Mouse (Mus musculus): ENCODE measurements at regions not wholly inside any gene's neighbourhood (a gene's known extent, or its start where the extent isn't known, plus 50 kb on each side); places are given as distances from the start of the nearest gene placed in this dataset.
"Not testable (repeated sequence)": the region's sequence is repeated elsewhere in the genome, so short reads cannot be mapped to it uniquely, and the experiment has no call there.

DNA sequence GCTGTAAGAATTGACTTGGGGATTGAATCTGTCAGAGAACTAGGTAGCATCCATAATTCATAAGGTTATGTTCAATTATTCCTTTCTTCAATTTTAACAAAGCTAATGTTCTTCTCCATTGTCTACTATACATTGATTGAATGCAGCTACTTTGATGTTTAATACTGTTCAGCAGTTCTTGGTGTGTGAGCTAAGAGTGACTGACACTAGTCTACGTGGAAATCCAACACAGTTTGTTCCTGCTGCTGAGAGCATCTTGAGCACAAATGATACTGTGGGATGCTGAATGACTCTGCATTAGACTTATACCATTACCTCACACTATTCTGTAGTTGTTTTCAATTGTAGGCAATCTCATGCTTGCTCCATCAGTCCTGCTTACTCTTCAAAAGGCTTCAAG, 249.4 kb upstream of the Akr1e1 start:
- DNase-seq (ENCODE audit: low spot score), result no peak

DNA sequence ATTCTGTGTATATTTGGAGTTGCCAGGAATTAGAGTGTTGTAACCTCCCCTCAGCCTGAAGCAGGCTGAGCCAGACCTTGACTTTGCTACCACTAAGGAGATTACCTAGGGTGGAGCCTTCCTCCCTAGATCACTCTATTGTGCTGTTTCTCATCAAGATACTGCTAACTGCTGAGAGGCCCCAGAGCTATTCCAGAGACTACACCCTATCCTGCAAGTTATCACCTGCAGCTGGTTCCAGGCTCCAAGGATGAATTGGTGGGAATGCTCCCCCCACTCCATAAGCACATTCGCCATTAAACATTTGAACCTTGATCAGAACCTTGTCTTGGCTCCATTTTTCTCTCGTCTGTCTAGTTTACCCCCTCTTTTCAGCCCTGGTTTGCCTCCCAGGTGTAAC, 230.5 kb upstream of the Akr1e1 start:
- DNase-seq (ENCODE audit: low spot score), result not testable (repeated sequence)

DNA sequence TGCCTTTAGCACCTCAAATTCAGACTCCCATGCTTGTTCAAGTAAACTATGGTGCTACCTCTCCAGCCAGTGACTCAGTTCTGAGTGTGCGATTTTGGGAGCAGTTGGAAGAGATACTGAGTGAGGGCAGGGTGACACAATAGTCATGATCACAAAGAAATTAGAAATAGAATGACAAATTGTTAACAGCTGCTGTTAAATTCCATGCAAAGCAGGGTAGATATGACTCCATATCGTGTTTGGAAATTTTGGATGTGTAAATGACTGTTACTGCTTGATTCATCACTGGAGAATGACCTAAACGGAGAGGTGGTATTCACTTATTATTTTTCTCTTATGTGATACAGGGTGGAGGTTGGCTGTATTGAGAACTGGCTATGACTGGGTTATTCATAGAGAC, 217.8 kb upstream of the Akr1e1 start:
- DNase-seq (ENCODE audit: low spot score), result no peak

DNA sequence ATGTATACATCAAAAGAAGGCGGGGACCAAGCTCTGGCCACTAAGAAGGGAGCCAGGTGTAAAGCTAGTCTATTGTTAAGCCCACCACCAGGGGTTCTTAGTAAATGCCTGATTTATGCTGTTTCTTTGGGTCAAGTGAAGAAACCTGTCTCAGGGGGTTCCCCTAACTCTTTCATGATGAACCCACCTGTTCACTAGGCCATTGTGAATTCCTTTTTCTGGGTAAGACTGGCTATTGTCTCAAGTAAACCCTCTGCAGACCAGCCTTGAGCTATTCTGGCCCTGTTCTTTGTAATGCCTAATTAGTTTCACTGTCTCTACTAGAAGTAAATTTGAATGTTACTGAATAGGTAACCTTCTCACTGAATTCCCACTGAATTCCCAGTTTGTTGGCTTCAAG, 216.8 kb upstream of the Akr1e1 start:
- DNase-seq (ENCODE audit: low spot score), result not testable (repeated sequence)

DNA sequence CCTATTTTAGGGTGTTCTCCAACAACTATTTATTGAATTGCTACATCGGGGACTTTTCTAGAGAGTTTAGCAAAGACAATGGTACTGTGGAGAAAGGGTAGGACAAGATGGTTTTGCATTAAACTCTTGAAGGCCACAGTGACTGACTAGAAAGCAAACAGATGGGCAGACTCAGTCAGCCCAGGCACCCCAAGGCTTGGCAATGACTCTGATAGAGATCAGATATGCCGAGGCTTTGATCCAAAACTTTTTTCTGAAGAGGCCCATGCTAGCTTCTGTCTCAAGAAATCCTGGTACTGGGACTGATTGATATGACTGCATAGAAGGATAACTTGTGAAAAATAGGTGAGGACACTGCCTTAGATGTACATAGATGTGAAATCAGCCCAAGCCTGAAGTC, 197.9 kb upstream of the Akr1e1 start:
- DNase-seq (ENCODE audit: low spot score), result no peak

DNA sequence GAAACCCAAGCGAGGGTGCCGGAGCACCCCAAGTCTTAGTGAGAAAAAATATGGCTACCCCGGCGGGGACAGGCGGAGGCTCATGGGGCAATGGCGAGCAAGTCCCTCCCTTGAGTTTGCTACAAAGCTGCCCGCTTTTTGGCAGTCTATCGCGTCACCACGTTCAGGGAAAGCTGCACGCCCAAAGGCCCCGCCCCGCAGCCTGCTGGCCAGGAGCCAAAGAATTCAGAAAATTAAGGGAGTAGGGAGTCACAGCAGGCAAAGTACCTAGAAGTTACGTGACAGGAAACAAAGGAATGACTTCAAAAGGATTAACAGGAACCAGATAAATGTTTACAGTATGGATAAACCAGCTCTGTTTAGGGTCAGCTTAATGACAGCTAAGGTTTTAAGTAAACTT, 191.7 kb upstream of the Akr1e1 start:
- no peak for DNase-seq (ENCODE audit: low spot score)

DNA sequence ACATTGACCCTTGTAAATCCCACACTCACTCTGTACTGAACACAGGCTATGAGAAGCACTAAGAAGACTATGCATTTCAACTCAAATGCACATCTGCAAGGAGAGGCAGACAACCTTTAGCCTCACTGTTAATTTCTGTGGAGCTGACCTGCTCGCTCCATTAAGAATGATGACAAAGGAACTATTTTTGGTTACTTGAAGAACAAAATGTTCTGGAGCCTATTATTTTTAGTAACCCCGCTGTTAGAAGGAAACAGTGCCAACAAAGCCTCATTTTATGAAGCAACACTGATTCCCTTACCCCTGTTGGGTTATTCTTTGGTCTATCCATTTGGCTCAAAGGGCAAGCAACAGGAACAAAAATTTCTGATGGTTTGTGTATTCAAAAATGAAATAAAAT, 182.2 kb upstream of the Akr1e1 start:
- DNase-seq (ENCODE audit: low spot score), result peak; percentile 28

DNA sequence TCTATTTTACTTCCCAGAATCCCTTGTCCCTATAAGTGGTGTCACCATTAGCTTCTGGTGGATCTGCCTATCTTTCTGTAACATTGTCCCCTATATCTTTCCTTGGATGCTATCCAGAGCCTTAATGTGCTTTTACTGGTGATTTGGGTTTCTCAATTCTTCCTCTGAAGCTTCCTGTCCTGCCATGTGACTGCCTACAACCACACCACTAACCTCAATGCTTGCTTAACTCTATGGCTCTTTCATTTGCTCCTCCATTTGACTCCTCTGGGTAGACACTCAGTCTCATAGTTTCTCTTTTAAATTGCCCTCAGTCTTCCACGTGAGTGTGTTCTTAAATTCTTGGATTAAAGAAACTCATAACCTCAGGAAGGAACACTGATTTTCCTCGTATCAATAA, 181.4 kb upstream of the Akr1e1 start:
- DNase-seq (ENCODE audit: low spot score), result no peak

DNA sequence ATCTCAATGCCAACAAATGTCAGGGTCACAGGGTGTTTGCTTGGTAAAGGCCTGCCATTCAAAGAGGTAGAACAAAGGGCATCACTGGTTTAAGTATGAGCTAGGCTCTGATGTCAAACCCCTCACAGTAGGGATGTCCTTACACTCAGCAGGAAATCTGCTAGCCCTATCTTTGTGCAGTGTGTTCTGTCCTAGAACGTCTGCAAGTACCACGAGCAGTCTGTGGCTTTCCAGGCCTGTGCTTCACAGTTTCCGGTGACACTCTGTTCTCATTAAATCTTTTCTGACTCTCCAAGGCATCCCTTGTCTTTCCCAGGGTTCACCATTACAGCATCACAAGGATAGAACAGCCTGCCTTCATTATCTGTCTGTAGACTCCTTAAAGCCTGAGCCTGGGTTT, 174.3 kb upstream of the Akr1e1 start:
- no peak for DNase-seq (ENCODE audit: low spot score)

DNA sequence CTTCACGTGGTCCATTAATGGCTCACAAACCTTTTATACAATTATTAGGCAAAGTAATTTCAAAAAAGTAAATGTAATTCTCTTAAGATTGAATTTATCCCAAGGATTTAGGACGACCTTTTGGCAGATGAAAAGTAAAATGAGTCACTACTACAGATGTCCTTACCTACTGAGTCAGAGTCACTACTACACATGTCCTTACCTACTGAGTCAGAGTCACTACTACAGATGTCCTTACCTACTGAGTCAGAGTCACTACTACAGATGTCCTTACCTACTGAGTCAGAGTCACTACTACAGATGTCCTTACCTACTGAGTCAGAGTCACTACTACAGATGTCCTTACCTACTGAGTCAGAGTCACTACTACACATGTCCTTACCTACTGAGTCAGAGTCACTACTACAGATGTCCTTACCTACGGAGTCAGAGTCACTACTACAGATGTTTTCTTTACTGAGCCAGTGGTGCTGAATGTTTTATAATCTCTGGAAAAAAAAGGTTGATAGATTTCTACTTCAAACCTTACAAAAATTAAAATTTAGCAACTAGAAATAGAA, 169.4 kb upstream of the Akr1e1 start:
- not testable (repeated sequence) for DNase-seq (ENCODE audit: low spot score)

DNA sequence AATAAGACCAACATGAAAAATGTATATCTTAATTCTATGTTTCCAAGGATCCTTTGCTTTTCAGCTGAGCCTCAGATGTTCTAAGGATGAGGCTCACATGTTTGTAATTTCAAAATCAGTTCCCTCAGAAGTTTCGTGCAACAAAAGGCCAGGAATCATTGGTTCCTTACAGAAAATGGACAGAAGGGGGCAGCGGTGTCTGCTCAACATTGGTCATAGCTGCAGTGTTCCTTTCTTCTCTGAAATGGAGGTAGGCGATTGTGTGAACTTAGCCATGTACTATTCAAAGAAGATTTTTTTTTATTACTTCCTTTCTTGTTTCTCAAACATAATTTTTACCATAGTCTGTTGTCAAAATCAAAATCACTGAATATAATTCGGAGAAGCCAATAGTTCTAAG, 167.9 kb upstream of the Akr1e1 start:
- DNase-seq (ENCODE audit: low spot score), result peak; percentile 64

DNA sequence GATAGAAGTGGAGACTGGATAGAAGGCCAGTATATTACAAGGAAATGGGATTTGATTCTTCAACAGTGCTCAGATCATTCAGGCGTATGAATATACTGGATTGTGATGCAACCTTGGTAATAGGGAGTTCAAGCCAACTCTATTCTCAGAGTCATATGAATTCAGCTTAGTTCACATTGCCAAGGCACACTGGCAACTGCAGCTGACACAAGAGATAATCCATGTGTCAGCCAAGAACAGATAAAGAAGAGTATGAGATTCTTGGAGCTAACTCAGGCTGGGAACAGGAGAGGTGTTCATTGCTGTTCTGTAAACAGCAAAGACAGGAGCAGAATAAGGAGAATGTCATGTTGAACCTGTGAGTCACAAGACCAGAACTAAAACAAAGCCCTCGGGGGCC, 163.3 kb upstream of the Akr1e1 start:
- DNase-seq (ENCODE audit: low spot score), result peak; percentile 78

DNA sequence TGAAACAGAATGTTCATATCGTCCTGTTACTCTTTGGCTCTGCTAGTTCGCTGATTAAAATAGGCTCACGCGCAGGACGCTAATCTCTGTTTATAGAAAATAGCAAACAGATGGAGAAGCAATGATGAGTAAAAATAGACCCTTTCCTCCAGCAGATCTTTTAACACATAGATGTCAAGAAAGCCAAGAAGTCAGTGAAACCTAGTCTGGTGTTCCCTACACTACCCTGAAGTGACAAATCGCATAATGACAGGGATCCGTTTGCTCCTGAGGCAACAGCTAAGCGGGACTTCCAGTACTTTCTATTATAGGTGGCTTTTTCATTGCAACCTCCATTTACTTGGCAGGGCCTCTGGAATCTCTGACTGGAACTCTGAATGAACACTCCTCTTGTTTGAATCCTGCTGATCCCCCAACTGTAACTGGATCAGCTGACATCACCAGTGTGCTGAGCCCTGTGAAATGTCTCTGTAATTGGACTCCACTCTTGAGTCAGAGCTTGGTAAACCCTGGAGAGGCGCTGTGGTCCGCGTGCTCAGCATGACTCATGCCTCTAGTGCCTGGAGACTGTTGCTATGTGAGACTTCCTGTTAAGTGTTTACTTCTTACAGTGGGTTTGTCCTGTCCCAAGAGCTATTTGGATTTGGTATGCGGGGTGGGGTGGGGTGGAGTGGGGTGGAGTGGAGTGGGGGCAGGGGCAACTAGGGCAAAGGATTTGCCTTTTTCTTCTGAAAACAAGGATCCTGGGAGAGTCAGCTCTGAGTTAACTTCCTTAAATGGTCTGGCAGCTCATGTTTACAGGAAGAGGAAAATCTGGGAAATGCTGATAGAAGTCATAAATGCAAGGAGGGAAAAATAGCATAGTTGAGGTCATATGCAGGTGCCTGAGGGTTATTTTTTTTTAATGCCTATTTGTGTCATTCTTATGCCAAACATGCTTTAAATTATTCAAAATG, 162.4 kb upstream of the Akr1e1 start:
- peak; percentile 95 for DNase-seq (ENCODE audit: low spot score)

DNA sequence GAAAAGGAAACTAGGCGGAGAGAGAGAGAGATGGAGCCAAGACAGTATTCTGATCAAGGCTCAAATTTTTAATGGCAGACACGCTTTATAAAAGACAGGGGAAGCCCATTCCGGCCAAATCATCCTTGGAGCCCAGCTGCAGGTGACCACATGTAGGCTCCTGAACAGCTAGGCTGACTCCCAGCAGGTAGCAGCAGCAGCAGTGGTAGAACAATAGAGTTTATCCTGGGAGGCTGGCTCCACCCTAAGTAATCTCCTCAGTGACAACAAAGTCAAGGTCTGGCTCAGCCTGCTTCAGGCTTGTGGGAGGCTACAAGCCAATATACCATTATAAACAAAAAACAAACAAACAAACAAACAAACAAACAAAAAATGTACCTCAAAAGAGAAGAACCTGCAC, 151.0 kb upstream of the Akr1e1 start:
- DNase-seq (ENCODE audit: low spot score), result no peak

DNA sequence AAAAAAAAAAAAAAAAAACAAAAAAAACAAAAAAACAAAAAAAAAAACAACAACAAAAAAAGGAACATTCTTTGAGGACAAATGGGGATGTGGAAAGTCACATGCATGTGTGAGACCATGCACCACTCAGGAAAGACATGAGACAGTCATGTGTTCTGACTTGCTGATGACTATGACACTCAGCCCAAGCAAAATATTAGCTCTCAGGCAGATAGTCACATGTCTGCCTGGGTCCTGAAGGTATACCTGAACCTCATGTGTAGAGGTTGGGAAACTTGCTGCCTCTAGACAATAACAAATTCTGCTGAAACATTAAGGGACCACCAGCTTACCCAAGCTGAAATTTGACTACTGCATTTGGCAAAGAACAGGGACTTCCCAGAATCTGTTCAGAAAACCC, 147.6 kb upstream of the Akr1e1 start:
- no peak for DNase-seq (ENCODE audit: low spot score)

DNA sequence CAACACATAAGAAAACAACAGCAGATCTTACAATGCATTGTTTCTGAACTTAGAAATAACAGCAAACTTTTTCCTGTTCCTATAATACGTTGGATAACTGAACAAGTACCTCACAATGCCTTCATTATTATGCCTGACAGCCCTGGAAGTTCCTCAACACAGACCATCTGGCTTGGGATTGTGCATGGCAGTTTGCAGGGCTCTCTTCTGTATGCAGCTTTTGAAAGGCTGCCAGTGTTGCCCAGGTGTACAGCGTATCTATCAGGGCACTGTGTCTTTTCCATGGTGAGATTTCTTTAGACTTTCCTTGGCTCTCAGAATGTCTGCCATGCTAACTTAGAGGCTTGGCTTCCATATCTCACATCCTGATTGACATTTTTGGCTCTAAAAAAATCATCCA, 134.0 kb upstream of the Akr1e1 start:
- no peak for DNase-seq (ENCODE audit: low spot score)

DNA sequence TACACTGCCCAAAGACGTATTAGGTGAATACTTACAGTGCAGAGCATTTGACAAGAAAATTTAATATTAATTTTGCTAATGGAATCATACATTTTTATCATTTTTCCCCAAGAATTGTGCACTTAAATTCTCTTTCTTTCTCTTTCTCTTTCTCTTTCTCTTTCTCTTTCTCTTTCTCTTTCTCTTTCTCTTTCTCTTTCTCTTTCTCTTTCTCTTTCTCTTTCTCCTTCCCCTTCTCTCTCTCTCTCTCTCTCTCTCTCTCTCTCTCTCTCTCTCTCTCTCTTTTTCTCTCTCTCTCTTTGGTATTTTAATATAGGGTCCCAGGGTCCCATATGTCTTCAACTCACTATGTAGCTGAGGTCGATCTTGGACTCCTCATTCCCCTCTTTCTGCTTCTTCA, 107.3 kb upstream of the Akr1e1 start:
- DNase-seq (ENCODE audit: low spot score), result not testable (repeated sequence)

DNA sequence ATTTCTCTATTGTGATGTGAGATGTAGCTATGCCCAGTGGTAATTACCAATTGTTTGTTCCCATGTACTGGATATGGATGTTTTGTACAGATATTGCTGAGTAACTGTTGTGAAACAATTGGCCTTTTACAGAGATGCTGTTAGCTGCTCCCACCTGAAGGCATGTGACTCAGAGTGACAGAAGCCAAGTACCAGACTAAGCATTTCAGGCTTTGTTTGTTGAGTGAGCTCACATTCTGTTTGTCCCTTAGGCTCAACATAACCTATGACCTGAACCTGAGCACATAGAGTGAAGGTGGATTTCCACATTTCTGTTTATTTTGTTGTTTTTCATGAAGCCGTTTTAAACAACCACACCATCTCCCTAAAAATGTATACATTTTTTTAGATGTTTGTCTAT, 105.8 kb upstream of the Akr1e1 start:
- DNase-seq (ENCODE audit: low spot score), result no peak

DNA sequence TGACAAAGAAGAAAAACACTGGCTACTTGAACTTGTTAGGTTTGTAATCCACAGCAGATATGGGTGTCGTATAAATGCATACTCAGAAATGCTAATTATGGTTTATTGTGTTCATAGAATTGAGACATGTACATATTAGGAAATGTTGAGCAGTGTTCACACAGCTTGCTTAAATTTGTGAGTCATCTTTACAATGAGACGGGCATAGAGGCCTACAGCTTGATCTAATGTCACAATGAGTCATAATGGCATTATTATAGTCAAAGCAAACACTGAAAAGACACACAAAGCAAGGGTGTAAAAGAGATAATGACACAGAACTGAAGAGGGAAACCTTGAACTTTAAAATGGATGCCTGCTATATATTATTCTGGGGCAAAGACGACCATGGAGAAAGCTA, 103.7 kb upstream of the Akr1e1 start:
- no peak for DNase-seq (ENCODE audit: low spot score)

DNA sequence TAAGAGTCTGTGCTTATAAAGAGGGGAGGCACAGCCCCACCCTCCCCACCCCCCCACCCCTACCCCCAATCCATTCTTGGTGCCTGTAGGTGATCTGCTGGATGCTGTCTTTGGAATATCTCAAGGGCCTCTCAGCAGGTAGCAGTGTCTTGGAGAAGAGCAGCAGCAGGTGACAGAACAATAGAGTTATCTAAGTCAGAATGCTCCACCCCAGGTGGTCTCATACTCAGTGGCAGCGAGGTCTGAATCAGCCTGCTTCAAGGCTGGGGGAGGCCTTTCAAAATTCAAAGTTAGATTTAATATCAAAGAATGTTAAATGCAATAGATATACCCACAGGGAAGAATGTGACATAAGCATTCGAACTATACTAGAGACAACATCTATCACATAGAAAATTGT, 90.6 kb upstream of the Akr1e1 start:
- not testable (repeated sequence) for DNase-seq (ENCODE audit: low spot score)

DNA sequence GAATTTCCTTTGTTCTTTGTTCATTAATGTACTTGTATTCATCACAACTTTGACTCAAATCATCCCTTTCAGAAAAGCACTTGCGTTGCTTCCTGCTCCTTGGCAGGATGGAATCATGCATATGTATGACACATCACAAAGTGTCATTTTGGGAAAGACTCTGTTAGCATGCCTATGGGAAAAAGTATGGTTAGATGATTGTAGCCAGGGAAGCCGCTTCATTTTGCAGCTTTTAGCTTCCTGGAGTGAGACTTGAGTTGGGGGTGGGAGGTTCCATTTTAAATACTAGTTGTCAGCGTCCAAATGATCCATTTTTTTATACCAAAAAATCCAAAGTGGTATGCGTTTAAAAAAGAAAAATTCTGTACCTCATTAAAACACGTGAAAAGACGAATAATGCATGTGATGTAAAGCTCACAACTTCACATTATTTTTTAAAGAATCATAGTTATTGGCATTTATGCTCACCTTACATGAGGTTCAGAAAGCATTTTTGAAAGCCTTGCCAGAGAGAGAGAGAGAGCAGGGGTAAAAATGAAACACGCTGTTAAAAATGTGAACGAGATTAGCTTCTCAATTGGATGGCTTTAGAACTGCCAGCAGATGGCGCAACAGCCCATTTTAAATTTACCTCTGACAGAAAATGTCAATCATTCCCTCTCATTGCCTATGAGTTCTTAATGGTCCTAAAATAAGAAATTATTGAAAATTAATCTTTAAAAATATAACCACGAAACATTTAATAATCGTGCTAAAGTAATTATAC, 57.6 kb upstream of the Akr1e1 start:
- peak; percentile 62 for DNase-seq (ENCODE audit: low spot score)

DNA sequence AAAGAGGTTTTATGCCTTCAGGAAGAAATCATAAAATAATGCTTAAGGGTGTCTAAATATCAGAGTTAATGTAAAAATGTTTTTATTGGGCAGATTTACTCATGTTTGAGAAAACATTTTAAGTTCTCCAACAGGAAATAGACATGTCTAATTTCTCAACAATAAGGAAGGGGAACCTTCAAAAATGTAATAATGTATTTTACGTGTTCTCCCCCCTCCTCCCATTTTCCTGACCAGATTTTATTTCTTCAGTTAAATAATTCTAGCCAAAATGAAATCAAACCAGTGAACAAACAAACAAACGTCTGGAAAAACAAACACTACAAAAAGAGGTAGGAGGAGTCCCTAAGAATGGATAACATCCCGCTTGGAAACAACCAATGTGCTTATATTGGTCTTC, 54.4 kb upstream of the Akr1e1 start:
- DNase-seq (ENCODE audit: low spot score), result no peak

Data from gastrocnemius, adult 18-20 months (tissue).